Mouse (Mus musculus) adrenal gland, postnatal 10 days (tissue): ENCODE results near the gene Gm10718. TPM values are rescaled to one million over a fixed set of nuclear protein-coding genes. Genes with fewer than 3 reads are reported as not detected.
"Not testable (repeated sequence)": the region's sequence is repeated elsewhere in the genome, so short reads cannot be mapped to it uniquely, and the experiment has no call there.

ENCODE experiments used
- DNase-seq: peaks from one replicate; pipeline ENCODE4 v3.0.0; 2021; ENCODE audit warnings: mixed read lengths
- long read RNA-seq, 2 experiments: library from polyadenylated mRNA; stranded (forward); transcript quantifications; one replicate each; pipeline ENCODE4 v2.0.0; 2021
- total RNA-seq, 2 experiments: library from RNA; stranded (reverse); gene quantifications; 2 replicates each; pipeline ENCODE4 v1.2.3; 2021

The Gm10718 gene
- 1 to 10 TPM; 1.4 to 3.2 TPM for total RNA-seq
- long read RNA-seq, experiment 1 = 0 reads
- long read RNA-seq, experiment 2 = 0 reads

GRCm38 (mm10) chr9:3023312-3023984 lies at the start of gene Gm10718:
Gene Gm10718 (plus strand): TSS chr9:3023547.
- peak; percentile 10 for DNase-seq

DNA sequence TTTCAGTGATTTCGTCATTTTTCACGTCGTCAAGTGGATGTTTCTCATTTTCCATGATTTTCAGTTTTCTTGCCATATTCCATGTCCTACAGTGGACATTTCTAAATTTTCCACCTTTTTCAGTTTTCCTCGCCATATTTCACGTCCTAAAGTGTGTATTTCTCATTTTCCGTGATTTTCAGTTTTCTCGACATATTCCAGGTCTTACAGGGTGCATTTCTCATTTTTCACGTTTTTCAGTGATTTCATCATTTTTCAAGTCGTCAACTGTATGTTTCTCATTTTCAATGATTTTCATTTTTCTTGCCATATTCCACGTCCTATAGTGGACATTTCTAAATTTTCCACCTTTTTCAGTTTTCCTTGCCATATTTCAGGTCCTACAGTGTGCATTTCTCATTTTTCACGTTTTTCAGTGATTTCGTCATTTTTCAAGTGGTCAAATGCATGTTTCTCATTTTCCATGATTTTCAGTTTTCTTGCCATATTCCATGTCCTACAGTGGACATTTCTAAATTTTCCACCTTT lies 22.8 kb upstream of the Gm10718 start, which contains the start of gene Gm10722:
Gene Gm10722, plus strand, starts transcription at position 478 of the 528 bp plus-strand sequence.
- not testable (repeated sequence) for DNase-seq

- DNase-seq = not testable (repeated sequence)
Measured at GRCm38 (mm10) chr9:3001006-3001405, 22.3 kb upstream of the Gm10718 start.

DNA sequence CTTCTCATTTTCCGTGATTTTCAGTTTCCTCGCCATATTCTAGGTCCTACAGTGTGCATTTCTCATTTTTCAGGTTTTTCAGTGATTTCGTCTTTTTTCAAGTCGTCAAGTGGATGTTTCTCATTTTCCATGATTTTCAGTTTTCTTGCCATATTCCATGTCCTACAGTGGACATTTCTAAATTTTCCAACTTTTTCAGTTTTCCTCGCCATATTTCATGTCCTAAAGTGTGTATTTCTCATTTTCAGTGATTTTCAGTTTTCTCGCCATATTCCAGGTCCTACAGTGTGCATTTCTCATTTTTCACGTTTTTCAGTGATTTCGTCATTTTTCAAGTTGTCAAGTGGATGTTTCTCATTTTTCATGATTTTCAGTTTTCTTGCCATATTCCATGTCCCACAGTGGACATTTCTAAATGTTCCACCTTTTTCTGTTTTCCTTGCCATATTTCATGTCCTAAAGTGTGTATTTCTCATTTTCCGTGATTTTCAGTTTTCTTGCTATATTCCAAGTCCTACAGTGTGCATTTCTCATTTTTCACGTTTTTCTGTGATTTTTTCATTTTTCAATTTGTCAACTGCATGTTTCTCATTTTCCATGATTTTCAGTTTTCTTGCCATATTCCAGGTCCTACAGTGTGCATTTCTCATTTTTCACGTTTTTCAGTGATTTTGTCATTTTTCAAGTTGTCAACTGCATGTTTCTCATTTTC lies 21.2 kb upstream of the Gm10718 start:
- peak; percentile 100 for DNase-seq

- DNase-seq = peak; percentile 12
Measured at GRCm38 (mm10) chr9:3002794-3003396, 20.5 kb upstream of the Gm10718 start, which contains the start of gene Gm11168. Gene Gm11168 (plus strand): TSS chr9:3003346.

GRCm38 (mm10) chr9:3006179-3006578 lies 17.2 kb upstream of the Gm10718 start:
- DNase-seq = not testable (repeated sequence)

DNA sequence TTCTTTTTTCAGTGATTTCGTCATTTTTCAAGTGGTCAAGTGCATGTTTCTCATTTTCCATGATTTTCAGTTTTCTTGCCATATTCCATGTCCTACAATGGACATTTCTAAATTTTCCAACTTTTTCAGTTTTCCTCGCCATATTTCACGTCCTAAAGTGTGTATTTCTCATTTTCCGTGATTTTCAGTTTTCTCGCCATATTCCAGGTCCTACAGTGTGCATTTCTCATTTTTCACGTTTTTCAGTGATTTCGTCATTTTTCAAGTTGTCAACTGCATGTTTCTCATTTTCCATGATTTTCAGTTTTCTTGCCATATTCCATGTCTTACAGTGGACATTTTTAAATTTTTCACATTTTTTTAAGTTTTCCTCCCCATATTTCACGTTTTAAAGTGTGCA lies 16.7 kb upstream of the Gm10718 start:
- not testable (repeated sequence) for DNase-seq

DNA sequence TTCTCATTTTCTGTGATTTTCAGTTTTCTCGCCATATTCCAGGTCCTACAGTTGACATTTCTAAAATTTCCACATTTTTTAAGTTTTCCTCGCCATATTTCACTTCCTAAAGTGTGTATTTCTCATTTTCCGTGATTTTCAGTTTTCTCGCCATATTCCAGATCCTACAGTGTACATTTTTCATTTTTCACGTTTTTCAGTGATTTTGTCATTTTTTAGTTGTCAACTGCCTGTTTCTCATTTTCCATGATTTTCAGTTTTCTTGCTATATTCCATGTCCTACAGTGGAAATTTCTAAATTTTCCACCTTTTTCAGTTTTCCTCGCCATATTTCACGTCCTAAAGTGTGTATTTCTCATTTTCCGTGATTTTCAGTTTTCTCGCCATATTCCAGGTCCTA lies 16.1 kb upstream of the Gm10718 start:
- not testable (repeated sequence) for DNase-seq

DNA sequence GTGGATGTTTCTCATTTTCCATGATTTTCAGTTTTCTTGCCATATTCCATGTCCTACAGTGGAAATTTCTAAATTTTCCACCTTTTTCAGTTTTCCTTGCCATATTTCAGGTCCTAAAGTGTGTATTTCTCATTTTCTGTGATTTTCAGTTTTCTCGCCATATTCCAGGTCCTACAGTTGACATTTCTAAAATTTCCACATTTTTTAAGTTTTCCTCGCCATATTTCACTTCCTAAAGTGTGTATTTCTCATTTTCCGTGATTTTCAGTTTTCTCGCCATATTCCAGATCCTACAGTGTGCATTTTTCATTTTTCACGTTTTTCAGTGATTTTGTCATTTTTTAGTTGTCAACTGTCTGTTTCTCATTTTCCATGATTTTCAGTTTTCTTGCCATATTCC lies 14.0 kb upstream of the Gm10718 start:
- DNase-seq = not testable (repeated sequence)

DNA sequence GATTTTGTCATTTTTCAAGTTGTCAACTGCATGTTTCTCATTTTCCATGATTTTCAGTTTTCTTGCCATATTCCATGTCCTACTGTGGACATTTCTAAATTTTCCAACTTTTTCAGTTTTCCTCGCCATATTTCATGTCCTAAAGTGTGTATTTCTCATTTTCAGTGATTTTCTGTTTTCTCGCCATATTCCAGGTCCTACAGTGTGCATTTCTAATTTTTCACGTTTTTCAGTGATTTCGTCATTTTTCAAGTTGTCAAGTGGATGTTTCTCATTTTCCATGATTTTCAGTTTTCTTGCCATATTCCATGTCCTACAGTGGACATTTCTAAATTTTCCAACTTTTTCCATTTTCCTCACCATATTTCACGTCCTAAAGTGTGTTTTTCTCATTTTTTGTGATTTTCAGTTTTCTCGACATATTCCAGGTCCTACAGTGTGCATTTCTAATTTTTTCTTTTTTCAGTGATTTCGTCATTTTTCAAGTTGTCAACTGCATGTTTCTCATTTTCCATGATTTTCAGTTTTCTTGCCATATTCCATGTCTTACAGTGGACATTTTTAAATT lies 11.2 kb upstream of the Gm10718 start:
- not testable (repeated sequence) for DNase-seq

GRCm38 (mm10) chr9:3012733-3013279 lies 10.5 kb upstream of the Gm10718 start, which contains the start of gene Gm10721:
Gene Gm10721 (plus strand): TSS chr9:3013140.
- not testable (repeated sequence) for DNase-seq

DNA sequence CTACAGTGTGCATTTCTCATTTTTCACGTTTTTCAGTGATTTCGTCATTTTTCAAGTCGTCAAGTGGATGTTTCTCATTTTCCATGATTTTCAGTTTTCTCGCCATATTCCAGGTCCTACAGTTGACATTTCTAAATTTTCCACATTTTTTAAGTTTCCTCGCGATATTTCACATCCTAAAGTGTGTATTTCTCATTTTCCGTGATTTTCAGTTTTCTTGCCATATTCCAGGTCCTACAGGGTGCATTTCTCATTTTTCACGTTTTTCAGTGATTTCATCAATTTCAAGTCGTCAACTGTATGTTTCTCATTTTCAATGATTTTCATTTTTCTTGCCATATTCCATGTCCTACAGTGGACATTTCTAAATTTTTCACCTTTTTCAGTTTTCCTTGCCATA lies 8.0 kb upstream of the Gm10718 start, which contains the start of gene Gm10720:
Gene Gm10720, plus strand, starts transcription at position 301 of the 400 bp plus-strand sequence.
- DNase-seq = not testable (repeated sequence)

DNA sequence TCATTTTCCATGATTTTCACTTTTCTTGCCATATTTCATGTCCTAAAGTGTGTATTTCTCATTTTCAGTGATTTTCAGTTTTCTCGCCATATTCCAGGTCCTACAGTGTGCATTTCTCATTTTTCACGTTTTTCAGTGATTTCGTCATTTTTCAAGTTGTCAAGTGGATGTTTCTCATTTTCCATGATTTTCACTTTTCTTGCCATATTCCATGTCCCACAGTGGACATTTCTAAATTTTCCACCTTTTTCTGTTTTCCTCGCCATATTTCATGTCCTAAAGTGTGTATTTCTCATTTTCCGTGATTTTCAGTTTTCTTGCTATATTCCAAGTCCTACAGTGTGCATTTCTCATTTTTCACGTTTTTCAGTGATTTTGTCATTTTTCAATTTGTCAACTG lies 7.5 kb upstream of the Gm10718 start:
- peak; percentile 7 for DNase-seq

DNA sequence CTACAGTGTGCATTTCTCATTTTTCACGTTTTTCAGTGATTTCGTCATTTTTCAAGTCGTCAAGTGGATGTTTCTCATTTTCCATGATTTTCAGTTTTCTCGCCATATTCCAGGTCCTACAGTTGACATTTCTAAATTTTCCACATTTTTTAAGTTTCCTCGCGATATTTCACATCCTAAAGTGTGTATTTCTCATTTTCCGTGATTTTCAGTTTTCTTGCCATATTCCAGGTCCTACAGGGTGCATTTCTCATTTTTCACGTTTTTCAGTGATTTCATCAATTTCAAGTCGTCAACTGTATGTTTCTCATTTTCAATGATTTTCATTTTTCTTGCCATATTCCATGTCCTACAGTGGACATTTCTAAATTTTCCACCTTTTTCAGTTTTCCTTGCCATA lies 6.2 kb upstream of the Gm10718 start, which contains the start of gene Gm10719:
Gene Gm10719, plus strand, starts transcription at position 301 of the 400 bp plus-strand sequence.
- not testable (repeated sequence) for DNase-seq

DNA sequence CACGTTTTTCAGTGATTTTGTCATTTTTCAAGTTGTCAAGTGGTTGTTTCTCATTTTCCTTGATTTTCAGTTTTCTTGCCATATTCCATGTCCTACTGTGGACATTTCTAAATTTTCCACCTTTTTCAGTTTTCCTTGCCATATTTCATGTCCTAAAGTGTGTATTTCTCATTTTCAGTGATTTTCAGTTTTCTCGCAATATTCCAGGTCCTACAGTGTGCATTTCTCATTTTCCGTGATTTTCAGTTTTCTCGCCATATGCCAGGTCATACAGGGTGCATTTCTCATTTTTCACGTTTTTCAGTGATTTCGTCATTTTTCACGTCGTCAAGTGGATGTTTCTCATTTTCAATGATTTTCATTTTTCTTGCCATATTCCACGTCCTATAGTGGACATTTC lies 4.4 kb upstream of the Gm10718 start:
- peak; percentile 100 for DNase-seq

DNA sequence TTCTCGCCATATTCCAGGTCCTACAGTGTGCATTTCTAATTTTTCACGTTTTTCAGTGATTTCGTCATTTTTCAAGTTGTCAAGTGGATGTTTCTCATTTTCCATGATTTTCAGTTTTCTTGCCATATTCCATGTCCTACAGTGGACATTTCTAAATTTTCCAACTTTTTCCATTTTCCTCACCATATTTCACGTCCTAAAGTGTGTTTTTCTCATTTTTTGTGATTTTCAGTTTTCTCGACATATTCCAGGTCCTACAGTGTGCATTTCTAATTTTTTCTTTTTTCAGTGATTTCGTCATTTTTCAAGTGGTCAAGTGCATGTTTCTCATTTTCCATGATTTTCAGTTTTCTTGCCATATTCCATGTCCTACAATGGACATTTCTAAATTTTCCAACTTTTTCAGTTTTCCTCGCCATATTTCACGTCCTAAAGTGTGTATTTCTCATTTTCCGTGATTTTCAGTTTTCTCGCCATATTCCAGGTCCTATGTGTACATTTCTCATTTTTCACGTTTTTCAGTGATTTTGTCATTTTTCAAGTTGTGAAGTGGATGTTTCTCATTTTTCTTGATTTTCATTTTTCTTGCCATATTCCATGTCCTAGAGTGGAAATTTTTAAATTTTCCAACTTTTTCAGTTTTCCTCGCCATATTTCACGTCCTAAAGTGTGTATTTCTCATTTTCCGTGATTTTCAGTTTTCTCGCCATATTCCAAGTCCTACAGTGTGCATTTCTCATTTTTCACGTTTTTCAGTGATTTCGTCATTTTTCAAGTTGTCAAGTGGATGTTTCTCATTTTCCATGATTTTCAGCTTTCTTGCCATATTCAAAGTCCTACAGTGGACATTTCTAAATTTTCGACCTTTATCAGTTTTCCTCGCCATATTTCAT lies 3.3 kb upstream of the Gm10718 start:
- DNase-seq = peak; percentile 85

- not testable (repeated sequence) for DNase-seq
Measured at GRCm38 (mm10) chr9:3022316-3023008, 885 bp upstream of the Gm10718 start.

GRCm38 (mm10) chr9:3023985-3024648 lies 770 bp downstream of the Gm10718 start:
- not testable (repeated sequence) for DNase-seq

GRCm38 (mm10) chr9:3024912-3025467 lies 1.6 kb downstream of the Gm10718 start, which contains the start of gene Gm10717:
Gene Gm10717 (plus strand): TSS chr9:3025417.
- DNase-seq = not testable (repeated sequence)
